Mouse (Mus musculus) limb, embryonic 11.5 days (tissue): ENCODE data around the gene Mttp. TPM values are rescaled to one million over a fixed set of nuclear protein-coding genes. Genes with fewer than 3 reads are reported as not detected.

ENCODE experiments used
- ATAC-seq: fragments of 200-750 bp; cut with Nextera tagmentation; 2 replicates; pipeline ENCODE4 v1.8.0; 2017; ENCODE audit warnings: low read depth; ENCODE audit not compliant: insufficient number of reproducible peaks, low FRiP score, low TSS enrichment
- DNase-seq: peaks from one replicate; pipeline ENCODE4 v3.0.0-alpha.2; 2015; ENCODE audit warnings: low spot score
- H3K27ac ChIP-seq: fragments of 300-500 bp; sonication (generic); replicated peaks from 2 replicates; pipeline ENCODE4 v1.5.1; 2014; ENCODE audit warnings: low read depth, mild to moderate bottlenecking, low read length
- H3K27me3 ChIP-seq: fragments of 300-500 bp; sonication (generic); 2 replicates; pipeline ENCODE4 v1.6.1; 2014; ENCODE audit warnings: mild to moderate bottlenecking, low read length, mixed read lengths; ENCODE audit not compliant: control insufficient read depth, insufficient read depth
- H3K36me3 ChIP-seq: fragments of 300-500 bp; sonication (generic); 2 replicates; pipeline ENCODE4 v1.6.1; 2014; ENCODE audit warnings: mild to moderate bottlenecking, low read length, moderate library complexity, mixed read lengths; ENCODE audit not compliant: control insufficient read depth, insufficient read depth
- H3K4me1 ChIP-seq: fragments of 300-500 bp; sonication (generic); 2 replicates; pipeline ENCODE4 v1.6.1; 2014; ENCODE audit warnings: low read length, mixed read lengths; ENCODE audit not compliant: control insufficient read depth, insufficient read depth
- H3K4me2 ChIP-seq: fragments of 300-500 bp; sonication (generic); 2 replicates; pipeline ENCODE4 v1.6.1; 2014; ENCODE audit warnings: low read depth, mild to moderate bottlenecking, moderate library complexity; ENCODE audit not compliant: severe bottlenecking
- H3K4me3 ChIP-seq: fragments of 300-500 bp; sonication (generic); 2 replicates; pipeline ENCODE4 v1.5.1; 2014; ENCODE audit warnings: low read depth, low read length
- H3K9ac ChIP-seq: fragments of 300-500 bp; sonication (generic); 2 replicates; pipeline ENCODE4 v1.6.1; 2014; ENCODE audit warnings: mild to moderate bottlenecking, low read length
- H3K9me3 ChIP-seq: fragments of 300-500 bp; sonication (generic); 2 replicates; pipeline ENCODE4 v1.6.1; 2016; ENCODE audit warnings: low read length; ENCODE audit not compliant: control insufficient read depth
- WGBS: fragments of 180-500 bp; shearing (Covaris S2); extraction: QIAGEN DNeasy Blood & Tissue Kit; methylation state at CpG from one replicate; pipeline ENCODE4 v1.1.7; 2014; 5-methylcytosine and 5-hydroxymethylcytosine counted together
- polyA plus RNA-seq: library from polyadenylated mRNA; unstranded; fragments of >200 nt; fragmentation: Nextera tagmentation; extraction: Ambion mirVana; gene quantifications from 2 replicates; pipeline ENCODE4 v1.2.1, GENCODE M21; 2014

Mttp gene
- polyA plus RNA-seq, 1 experiment from 2014 or later, result 9.1 TPM

DNA sequence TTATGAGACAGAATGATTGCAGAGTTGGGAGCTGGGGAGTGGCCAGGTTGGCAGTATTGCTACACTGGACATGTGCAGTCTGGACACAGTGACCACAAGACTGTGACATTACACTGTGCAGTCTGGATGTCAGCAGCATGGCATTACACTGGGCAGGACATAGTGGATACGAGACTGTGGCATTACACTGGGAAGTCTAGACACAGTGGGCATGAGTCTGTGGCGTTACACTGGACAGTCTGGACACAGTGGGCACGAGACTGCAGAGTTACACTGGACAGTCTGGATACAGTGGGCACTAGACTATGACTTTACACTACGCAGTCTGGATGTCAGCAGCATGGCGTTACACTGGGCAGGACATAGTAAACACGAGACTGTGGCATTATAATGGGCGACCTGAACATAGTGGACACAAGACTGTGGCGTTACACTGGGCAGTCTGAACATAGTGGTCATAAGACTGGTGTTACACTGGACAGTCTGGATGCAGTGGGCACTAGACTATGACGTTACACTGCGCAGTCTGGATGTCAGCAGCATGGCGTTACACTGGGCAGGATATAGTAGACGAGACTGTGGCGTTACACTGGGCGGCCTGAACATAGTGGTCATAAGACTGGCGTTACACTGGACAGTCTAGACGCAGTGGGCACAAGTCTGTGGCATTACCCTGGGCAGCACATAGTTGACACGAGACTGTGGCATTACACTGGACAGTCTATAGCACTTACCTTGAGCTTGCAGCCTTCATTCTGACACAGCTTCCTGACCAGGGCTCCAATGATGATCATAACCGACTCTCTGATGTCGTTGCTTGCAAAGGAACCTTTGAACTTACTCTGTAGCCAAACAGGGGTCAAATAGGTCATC lies 33.6 kb downstream of the Mttp start:
- Histone ChIP-seq H3K36me3 (no peaks in the 10 kb centered on the region), H3K27me3 (no peaks in the 10 kb centered on the region), H3K27ac (no peak overlapping the region), H3K4me1 (no peaks in the 10 kb centered on the region), H3K4me3 (no peak overlapping the region), H3K9ac (no peak overlapping the region), H3K9me3 (no peaks in the 10 kb centered on the region), H3K4me2 (no peak overlapping the region)
- ATAC-seq (peak; percentile 60; the same call in 1 of the 2 replicates), DNase-seq (no peak)
- WGBS, result 91% methylated on average over 19 of the region's 19 CpGs

DNA sequence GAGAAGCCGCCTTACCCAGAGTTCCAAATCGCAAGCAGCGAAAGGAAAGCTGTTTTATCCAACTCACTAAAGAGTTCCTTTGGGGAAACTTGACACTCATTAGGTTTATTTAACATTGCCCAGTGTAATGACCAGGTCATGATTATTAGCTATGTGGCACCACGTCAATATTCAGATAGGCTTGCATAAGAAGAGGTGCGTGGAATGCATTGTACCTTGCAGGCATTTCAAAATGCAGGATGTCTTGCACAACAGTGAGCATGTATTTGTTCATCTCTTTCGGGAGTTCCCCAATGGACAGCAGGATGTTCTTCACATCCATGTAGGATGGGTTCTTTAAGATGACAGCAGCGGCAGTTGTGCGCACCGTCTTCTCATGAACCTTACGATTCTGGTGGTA lies 37.9 kb downstream of the Mttp start:
- 95% methylated on average over 10 of the region's 10 CpGs for WGBS
- no peak overlapping the region for H3K27ac ChIP-seq
- ATAC-seq (no peak), DNase-seq (no peak)
- H3K4me2 ChIP-seq, result no peak overlapping the region
- no peaks in the 10 kb centered on the region for H3K9me3 ChIP-seq
- H3K9ac ChIP-seq, result no peak overlapping the region
- no peaks in the 10 kb centered on the region for H3K27me3 ChIP-seq
- H3K36me3 ChIP-seq, result no peaks in the 10 kb centered on the region
- no peak overlapping the region for H3K4me3 ChIP-seq
- no peaks in the 10 kb centered on the region for H3K4me1 ChIP-seq

DNA sequence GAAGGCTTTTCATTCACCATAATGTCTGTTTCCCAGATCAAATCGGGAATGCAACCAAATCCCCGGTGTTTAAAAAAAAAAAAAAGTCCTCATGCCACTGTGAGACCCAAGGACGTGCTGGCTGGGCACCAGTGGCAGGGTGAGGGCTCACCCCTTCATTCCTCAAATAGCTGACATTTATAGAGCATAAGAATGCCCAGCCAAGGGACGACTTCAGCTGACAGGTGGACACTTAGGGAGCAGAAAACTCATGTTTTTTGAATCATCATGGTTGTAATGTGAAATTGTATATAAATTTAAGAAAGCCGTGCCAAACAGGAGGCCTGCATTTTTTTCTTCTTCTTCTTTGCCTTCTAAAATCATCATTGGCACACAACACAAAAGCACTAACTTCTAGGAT lies 39.7 kb downstream of the Mttp start:
- Histone ChIP-seq H3K9me3 (no peaks in the 10 kb centered on the region), H3K4me1 (no peaks in the 10 kb centered on the region), H3K9ac (no peak overlapping the region), H3K27ac (no peak overlapping the region), H3K27me3 (no peaks in the 10 kb centered on the region), H3K4me3 (no peak overlapping the region), H3K36me3 (no peaks in the 10 kb centered on the region), H3K4me2 (no peak overlapping the region)
- ATAC-seq, result no peak
- DNase-seq, result no peak
- 80% methylated on average over 5 of the region's 5 CpGs for WGBS

DNA sequence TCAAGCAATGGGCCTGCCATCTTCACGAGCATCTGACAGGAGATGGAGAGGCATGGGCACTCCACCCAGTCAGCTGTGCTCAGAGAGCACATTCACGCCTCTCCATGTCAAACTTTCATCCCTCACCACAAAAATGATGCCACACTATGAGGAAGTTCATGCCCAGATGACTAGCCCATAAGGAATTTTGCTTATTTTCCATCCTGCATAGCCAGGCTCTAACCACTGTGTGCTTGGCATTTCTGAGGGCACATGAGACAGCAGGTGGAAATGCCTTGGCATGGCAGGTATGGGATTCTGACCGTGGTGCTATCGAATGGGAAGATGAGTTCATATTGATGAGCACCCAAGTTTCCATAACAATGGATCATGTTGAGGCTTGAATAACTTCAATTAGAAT lies 41.1 kb downstream of the Mttp start:
- Histone ChIP-seq H3K27ac (no peak overlapping the region), H3K27me3 (no peaks in the 10 kb centered on the region), H3K9ac (no peak overlapping the region), H3K4me1 (no peaks in the 10 kb centered on the region), H3K4me2 (no peak overlapping the region), H3K9me3 (no peaks in the 10 kb centered on the region), H3K4me3 (no peak overlapping the region), H3K36me3 (no peaks in the 10 kb centered on the region)
- no peak for DNase-seq
- ATAC-seq, result no peak
- 93% methylated on average over 4 of the region's 4 CpGs for WGBS

DNA sequence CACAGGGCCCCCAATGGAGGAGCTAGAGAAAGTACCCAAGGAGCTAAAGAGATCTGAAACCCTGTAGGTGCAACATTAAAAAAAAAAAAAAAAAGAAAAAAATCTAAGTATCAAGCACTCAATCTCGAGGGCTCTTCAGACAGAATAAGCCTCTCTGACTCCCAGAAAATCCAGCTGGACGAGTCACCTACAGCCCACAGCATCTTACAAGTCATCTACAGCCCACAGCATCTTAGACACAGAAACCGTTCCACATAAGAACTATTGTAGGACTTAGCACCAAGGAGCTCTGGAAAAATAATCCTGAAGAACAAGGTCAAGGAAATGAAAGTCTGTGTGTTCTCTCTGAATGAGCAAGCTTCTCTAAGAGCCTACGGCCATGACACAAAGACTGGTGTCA lies 42.8 kb downstream of the Mttp start:
- H3K36me3 ChIP-seq, result no peaks in the 10 kb centered on the region

DNA sequence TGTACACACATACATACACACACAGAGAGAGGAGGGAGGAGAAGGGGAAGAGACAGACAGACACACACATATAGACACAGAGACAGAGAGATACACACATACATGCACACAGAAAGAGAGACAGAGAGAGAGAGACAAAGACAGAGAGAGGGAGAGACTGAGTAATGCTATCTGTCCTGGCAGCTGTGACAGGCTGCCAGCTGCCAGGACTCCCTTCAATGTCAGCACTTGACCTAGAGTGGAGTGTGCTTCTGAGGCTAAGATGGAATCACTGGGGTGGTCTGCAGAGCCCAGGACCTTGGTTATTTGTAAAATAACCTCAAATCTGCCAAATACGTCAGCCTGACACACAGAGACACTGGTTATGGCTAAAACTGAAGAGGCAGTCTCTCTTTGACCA lies 47.0 kb downstream of the Mttp start:
- H3K27ac ChIP-seq, result no peak overlapping the region
- H3K4me1 ChIP-seq, result no peaks in the 10 kb centered on the region
- no peak overlapping the region for H3K9ac ChIP-seq
- no peak for DNase-seq
- H3K9me3 ChIP-seq, result no peaks in the 10 kb centered on the region
- no peak overlapping the region for H3K4me2 ChIP-seq
- no peaks in the 10 kb centered on the region for H3K27me3 ChIP-seq
- no peaks in the 10 kb centered on the region for H3K36me3 ChIP-seq
- 88% methylated on average over 1 of the region's 1 CpGs for WGBS
- ATAC-seq, result no peak
- H3K4me3 ChIP-seq, result no peak overlapping the region

More for the DNA sequence above, 42.8 kb downstream of the Mttp start:
- H3K4me1 ChIP-seq, result no peaks in the 10 kb centered on the region
- no peak overlapping the region for H3K4me3 ChIP-seq
- H3K27ac ChIP-seq, result no peak overlapping the region
- H3K9me3 ChIP-seq, result no peaks in the 10 kb centered on the region
- H3K27me3 ChIP-seq, result no peaks in the 10 kb centered on the region
- DNase-seq, result no peak
- H3K4me2 ChIP-seq, result no peak overlapping the region
- WGBS, result 88% methylated on average over 4 of the region's 4 CpGs
- no peak overlapping the region for H3K9ac ChIP-seq
- no peak for ATAC-seq

DNA sequence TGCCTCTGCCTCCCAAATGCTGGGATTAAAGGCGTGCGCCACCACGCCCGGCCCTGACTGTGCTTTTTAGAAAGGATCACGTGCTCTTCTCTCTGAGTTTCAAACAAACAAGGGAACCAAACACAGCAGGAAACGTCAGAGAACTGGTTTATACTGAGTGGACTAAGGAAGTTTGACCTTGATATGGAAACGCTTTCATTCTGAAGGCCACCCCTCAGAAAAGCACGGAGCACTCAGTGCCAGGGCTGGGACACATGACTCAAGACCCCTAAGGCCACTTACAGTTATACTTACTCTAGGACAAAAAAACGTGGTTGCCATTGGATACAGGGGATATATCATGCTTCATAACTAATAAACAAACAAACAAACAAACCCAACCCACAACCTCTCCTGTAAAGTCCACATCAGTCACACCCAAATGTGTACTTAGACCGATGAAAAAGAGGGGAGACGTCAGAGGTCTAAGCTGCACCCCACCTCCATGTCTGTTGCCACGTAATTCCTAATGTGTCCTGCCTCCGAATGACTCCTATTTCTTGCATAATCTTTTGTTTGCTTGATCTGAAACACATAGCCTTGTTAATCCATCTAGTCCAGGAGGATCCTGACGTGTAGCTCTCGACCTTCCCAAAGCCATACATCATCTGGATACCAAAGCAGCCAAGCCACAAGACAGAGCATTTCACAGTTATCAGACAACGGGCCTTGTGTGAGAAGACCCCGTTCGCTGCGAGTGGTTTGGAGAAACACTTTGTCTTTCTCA lies 48.3 kb downstream of the Mttp start:
- DNase-seq (no peak), ATAC-seq (no peak)
- Histone ChIP-seq H3K4me2 (no peak overlapping the region), H3K27me3 (no peaks in the 10 kb centered on the region), H3K4me1 (no peaks in the 10 kb centered on the region), H3K36me3 (no peaks in the 10 kb centered on the region), H3K9me3 (no peaks in the 10 kb centered on the region), H3K9ac (no peak overlapping the region), H3K4me3 (no peak overlapping the region), H3K27ac (no peak overlapping the region)
- WGBS, result 88% methylated on average over 19 of the region's 19 CpGs

DNA sequence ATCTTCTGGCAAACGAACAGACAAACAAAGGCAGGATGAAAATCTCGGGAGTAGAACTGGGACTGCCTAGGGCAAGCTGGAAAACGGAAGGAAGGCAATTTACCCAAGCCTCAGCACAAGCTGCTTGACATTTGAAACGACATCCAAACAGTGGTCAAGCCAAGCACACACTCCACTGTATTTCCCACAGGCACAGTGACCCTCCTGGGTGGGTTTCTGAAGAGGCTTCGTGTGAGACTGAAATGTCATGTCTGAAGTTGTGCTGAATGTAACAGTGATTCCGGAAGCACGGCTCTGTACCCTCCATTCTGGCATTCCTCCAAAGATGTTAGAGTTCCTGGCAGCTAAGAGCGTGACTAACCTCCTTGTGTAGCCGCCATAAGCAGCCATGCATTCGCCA lies 49.0 kb downstream of the Mttp start:
- Histone ChIP-seq H3K9ac (no peak overlapping the region), H3K4me1 (no peaks in the 10 kb centered on the region), H3K4me2 (no peak overlapping the region), H3K36me3 (no peaks in the 10 kb centered on the region), H3K27ac (no peak overlapping the region), H3K9me3 (no peaks in the 10 kb centered on the region), H3K27me3 (no peaks in the 10 kb centered on the region), H3K4me3 (no peak overlapping the region)
- DNase-seq (no peak), ATAC-seq (no peak)
- 88% methylated on average over 10 of the region's 10 CpGs for WGBS
